Mouse (Mus musculus) liver, postnatal 0 days (tissue): Measurements from ENCODE around the gene Trit1.

ENCODE experiments used
- CTCF ChIP-seq: sonication (generic); IDR thresholded peaks from 2 replicates; pipeline ENCODE4 v1.5.1; 2016; ENCODE audit warnings: antibody characterized with exemption, low read depth
- EP300 ChIP-seq: IDR thresholded peaks from 2 replicates; pipeline ENCODE4 v1.6.1; 2016; ENCODE audit warnings: antibody characterized with exemption, low read depth, mild to moderate bottlenecking

GRCm38 (mm10) chr4:123016451-123016957 is at the start of gene Trit1:
- TF ChIP-seq CTCF, result no peak
- no peak for TF ChIP-seq EP300
